Mouse (Mus musculus) lung, postnatal 25 days (tissue): ENCODE results near the gene Arhgap22.

Experiments
- DNase-seq: peaks from one replicate; pipeline ENCODE4 v3.0.0; 2022; ENCODE audit warnings: low spot score

Gene Arhgap22

GRCm38 (mm10) chr14:33369375-33369774 is 155.5 kb downstream of the Arhgap22 start:
- DNase-seq: no peak

- DNase-seq: no peak
These were observed 156.2 kb downstream of the Arhgap22 start for GRCm38 (mm10) chr14:33370056-33370455.

GRCm38 (mm10) chr14:33371248-33371647 is 157.4 kb downstream of the Arhgap22 start:
- DNase-seq: peak; percentile 70

- DNase-seq: no peak
These were observed 159.4 kb downstream of the Arhgap22 start for GRCm38 (mm10) chr14:33373271-33373670.

- DNase-seq: no peak
These were observed 160.3 kb downstream of the Arhgap22 start for GRCm38 (mm10) chr14:33374089-33374488.

- no peak for DNase-seq
These were observed 163.4 kb downstream of the Arhgap22 start for GRCm38 (mm10) chr14:33377211-33377610.

- no peak for DNase-seq
These were observed 164.9 kb downstream of the Arhgap22 start for GRCm38 (mm10) chr14:33378723-33379122.

GRCm38 (mm10) chr14:33380830-33381457 is 167.1 kb downstream of the Arhgap22 start:
- DNase-seq: no peak

GRCm38 (mm10) chr14:33398065-33398860 is 184.4 kb downstream of the Arhgap22 start:
- no peak for DNase-seq

GRCm38 (mm10) chr14:33400019-33400418 is 186.2 kb downstream of the Arhgap22 start:
- DNase-seq: no peak

- DNase-seq: no peak
These were observed 188.5 kb downstream of the Arhgap22 start for GRCm38 (mm10) chr14:33402331-33402730.

- no peak for DNase-seq
These were observed 201.9 kb downstream of the Arhgap22 start for GRCm38 (mm10) chr14:33415746-33416145.

GRCm38 (mm10) chr14:33418311-33418909 is 204.6 kb downstream of the Arhgap22 start:
- no peak for DNase-seq
